Mouse (Mus musculus): Measurements from ENCODE around the gene Angptl3. TPM values are rescaled to one million over a fixed set of nuclear protein-coding genes. Genes with fewer than 3 reads are reported as not detected.
A peak's percentile ranks its signal among the peaks of the same experiment; 100 is the strongest.

The Angptl3 gene
- polyA plus RNA-seq, 1 experiment from 2014 or later, result 0.75 TPM

- DNase-seq (ENCODE audit: low spot score) (no peak), ATAC-seq (no peak)
- Histone ChIP-seq H3K4me3 (ENCODE audit: low read depth, low read length) (no peak overlapping the region), H3K27ac (ENCODE audit: low read length) (no peak overlapping the region), H3K9ac (replicated peaks; ENCODE audit: low read depth) (no peak overlapping the region), H3K4me1 (ENCODE audit: insufficient read depth, low read depth, low read length) (no peaks in the 10 kb centered on the region), H3K4me2 (replicated peaks; ENCODE audit: low read depth, low read length) (no peak overlapping the region), H3K9me3 (ENCODE audit: low read length) (no peaks in the 10 kb centered on the region), H3K36me3 (ENCODE audit: insufficient read depth, low read length) (peaks cover 4% of the 10 kb centered on the region; the same call in 1 of the 2 replicates), H3K27me3 (replicated peaks; ENCODE audit: insufficient read depth, low read length) (no peaks in the 10 kb centered on the region)
- WGBS, result 78% methylated on average over 3 of the region's 3 CpGs
- TF ChIP-seq EP300 (IDR thresholded peaks at IDR 0.05) (no peak), CTCF (IDR thresholded peaks at IDR 0.05) (no peak)
These were observed 47.3 kb downstream of the Angptl3 start for GRCm38 (mm10) chr4:99078005-99078404.

- H3K27me3 ChIP-seq (replicated peaks; ENCODE audit: insufficient read depth, low read length), result no peaks in the 10 kb centered on the region
- H3K9ac ChIP-seq (replicated peaks; ENCODE audit: low read depth), result no peak overlapping the region
- ATAC-seq (no peak), DNase-seq (ENCODE audit: low spot score) (no peak)
- H3K4me2 ChIP-seq (replicated peaks; ENCODE audit: low read depth, low read length), result no peak overlapping the region
- H3K4me1 ChIP-seq (ENCODE audit: insufficient read depth, low read depth, low read length), result no peaks in the 10 kb centered on the region
- TF ChIP-seq CTCF (IDR thresholded peaks at IDR 0.05), result no peak
- TF ChIP-seq EP300 (IDR thresholded peaks at IDR 0.05), result no peak
- no peak overlapping the region for H3K4me3 ChIP-seq (ENCODE audit: low read depth, low read length)
- WGBS, result 88% methylated on average over 1 of the region's 1 CpGs
- no peaks in the 10 kb centered on the region for H3K9me3 ChIP-seq (ENCODE audit: low read length)
- 0 out of 2 replicates have a peak, but pooled peaks cover 4% of the 10 kb centered on the region for H3K36me3 ChIP-seq (ENCODE audit: insufficient read depth, low read length)
- H3K27ac ChIP-seq (ENCODE audit: low read length), result no peak overlapping the region
These were observed 50.4 kb downstream of the Angptl3 start for GRCm38 (mm10) chr4:99081169-99081568.

GRCm38 (mm10) chr4:99083862-99084261 is 53.1 kb downstream of the Angptl3 start:
- Histone ChIP-seq H3K9me3 (ENCODE audit: low read length) (no peaks in the 10 kb centered on the region), H3K4me2 (replicated peaks; ENCODE audit: low read depth, low read length) (no peak overlapping the region), H3K27ac (ENCODE audit: low read length) (no peak overlapping the region), H3K9ac (replicated peaks; ENCODE audit: low read depth) (no peak overlapping the region), H3K27me3 (replicated peaks; ENCODE audit: insufficient read depth, low read length) (no peaks in the 10 kb centered on the region), H3K36me3 (ENCODE audit: insufficient read depth, low read length) (0 out of 2 replicates have a peak, but pooled peaks cover 4% of the 10 kb centered on the region), H3K4me3 (ENCODE audit: low read depth, low read length) (no peak overlapping the region), H3K4me1 (ENCODE audit: insufficient read depth, low read depth, low read length) (no peaks in the 10 kb centered on the region)
- no peak for ATAC-seq
- WGBS, result 86% methylated on average over 3 of the region's 3 CpGs
- TF ChIP-seq EP300 (IDR thresholded peaks at IDR 0.05), result no peak
- TF ChIP-seq CTCF (IDR thresholded peaks at IDR 0.05), result no peak
- no peak for DNase-seq (ENCODE audit: low spot score)

DNA sequence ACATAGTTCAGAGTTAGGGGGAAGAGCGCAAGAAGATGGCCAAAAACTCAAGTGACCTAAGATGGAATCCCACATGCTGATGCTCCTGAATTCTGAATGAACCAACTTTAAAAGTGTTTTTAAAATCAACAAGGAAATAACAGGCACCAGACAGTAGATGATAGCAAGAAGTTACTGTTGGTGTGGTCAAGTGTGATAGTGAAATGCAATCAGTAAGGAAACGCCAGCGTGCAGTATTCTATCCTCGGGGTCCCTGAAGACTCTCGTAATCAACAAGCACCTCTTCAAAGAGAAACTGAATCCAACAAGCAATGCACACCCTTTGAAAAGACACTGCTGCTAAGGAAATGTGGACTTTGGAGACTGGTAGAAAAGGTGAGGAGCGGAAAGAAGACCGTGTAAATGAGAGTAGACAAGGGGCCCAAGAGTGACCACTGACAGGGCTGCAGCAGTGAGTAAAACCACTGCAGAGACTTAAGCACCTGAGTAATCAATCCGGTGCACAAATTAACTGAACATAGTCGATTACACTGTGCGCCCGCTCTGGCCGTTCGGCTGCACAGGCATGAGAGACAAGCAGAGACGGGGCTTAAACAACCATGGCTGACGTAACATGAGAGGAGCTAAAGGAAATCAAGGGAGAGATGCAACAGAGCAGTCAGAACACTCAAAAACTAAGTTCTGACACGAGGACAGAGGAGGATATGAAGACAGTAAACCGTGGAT is 57.2 kb downstream of the Angptl3 start:
- Histone ChIP-seq H3K4me1 (ENCODE audit: insufficient read depth, low read depth, low read length) (peaks cover 3% of the 10 kb centered on the region), H3K9me3 (ENCODE audit: low read length) (no peaks in the 10 kb centered on the region), H3K27me3 (replicated peaks; ENCODE audit: insufficient read depth, low read length) (no peaks in the 10 kb centered on the region), H3K9ac (replicated peaks; ENCODE audit: low read depth) (no peak overlapping the region), H3K36me3 (ENCODE audit: insufficient read depth, low read length) (no peaks in the 10 kb centered on the region), H3K4me3 (ENCODE audit: low read depth, low read length) (no peak overlapping the region), H3K27ac (ENCODE audit: low read length) (no peak overlapping the region), H3K4me2 (replicated peaks; ENCODE audit: low read depth, low read length) (no peak overlapping the region)
- WGBS, result 91% methylated on average over 17 of the region's 17 CpGs
- DNase-seq (ENCODE audit: low spot score) (no peak), ATAC-seq (no peak)
- no peak for TF ChIP-seq CTCF (IDR thresholded peaks at IDR 0.05)
- no peak for TF ChIP-seq EP300 (IDR thresholded peaks at IDR 0.05)

DNA sequence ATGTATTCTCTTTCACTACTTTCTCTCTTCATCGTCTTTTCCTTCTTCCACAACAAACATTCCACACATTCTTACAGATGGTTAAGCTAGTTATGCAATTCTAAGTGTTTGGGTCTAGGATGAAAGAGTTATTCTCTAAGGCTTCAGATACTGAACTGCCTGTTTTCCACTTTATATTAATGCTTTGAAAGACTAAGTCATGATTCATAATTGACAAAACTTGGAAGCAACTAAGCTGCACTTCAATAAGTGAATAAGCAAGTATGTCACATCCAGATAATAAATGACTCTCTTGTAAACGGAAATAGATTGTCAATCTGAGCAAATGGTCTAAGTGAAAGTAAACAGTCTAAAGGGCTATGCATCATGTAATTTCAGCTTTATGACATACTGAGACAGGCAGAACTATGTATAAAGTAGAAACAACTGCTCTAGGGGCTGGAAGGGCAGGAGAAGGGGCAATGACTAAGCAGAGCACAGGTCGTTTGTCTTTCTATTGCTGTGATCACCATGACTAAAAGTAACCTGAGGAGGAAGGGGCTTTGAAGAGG is 60.5 kb downstream of the Angptl3 start:
- Histone ChIP-seq H3K4me1 (ENCODE audit: insufficient read depth, low read depth, low read length) (peaks cover 3% of the 10 kb centered on the region), H3K9ac (replicated peaks; ENCODE audit: low read depth) (no peak overlapping the region), H3K27ac (ENCODE audit: low read length) (no peak overlapping the region), H3K27me3 (replicated peaks; ENCODE audit: insufficient read depth, low read length) (no peaks in the 10 kb centered on the region), H3K4me2 (replicated peaks; ENCODE audit: low read depth, low read length) (no peak overlapping the region), H3K4me3 (ENCODE audit: low read depth, low read length) (no peak overlapping the region), H3K9me3 (ENCODE audit: low read length) (no peaks in the 10 kb centered on the region), H3K36me3 (ENCODE audit: insufficient read depth, low read length) (no peaks in the 10 kb centered on the region)
- DNase-seq (ENCODE audit: low spot score), result peak; percentile 15
- WGBS, result 14% methylated on average over 3 of the region's 3 CpGs
- no peak for ATAC-seq
- no peak for TF ChIP-seq EP300 (IDR thresholded peaks at IDR 0.05)

GRCm38 (mm10) chr4:99091777-99092176 is 61.0 kb downstream of the Angptl3 start:
- ATAC-seq (no peak), DNase-seq (ENCODE audit: low spot score) (no peak)
- Histone ChIP-seq H3K27me3 (replicated peaks; ENCODE audit: insufficient read depth, low read length) (no peaks in the 10 kb centered on the region), H3K9ac (replicated peaks; ENCODE audit: low read depth) (no peak overlapping the region), H3K4me1 (ENCODE audit: insufficient read depth, low read depth, low read length) (peaks cover 3% of the 10 kb centered on the region), H3K36me3 (ENCODE audit: insufficient read depth, low read length) (no peaks in the 10 kb centered on the region), H3K27ac (ENCODE audit: low read length) (no peak overlapping the region), H3K4me3 (ENCODE audit: low read depth, low read length) (no peak overlapping the region), H3K4me2 (replicated peaks; ENCODE audit: low read depth, low read length) (no peak overlapping the region), H3K9me3 (ENCODE audit: low read length) (no peaks in the 10 kb centered on the region)
- 84% methylated on average over 3 of the region's 3 CpGs for WGBS
- no peak for TF ChIP-seq EP300 (IDR thresholded peaks at IDR 0.05)
- TF ChIP-seq CTCF (IDR thresholded peaks at IDR 0.05), result no peak

Other genes starting within 250 kb of the Angptl3 start
- 0.98 and 1.3 TPM in 2 replicates for gene Kank4, start 213.4 kb upstream of the Angptl3 start, polyA plus RNA-seq (2015; fragmentation: Nextera tagmentation; extraction: Ambion mirVana)
- gene I0C0044D17Rik, start 207.1 kb upstream of the Angptl3 start, polyA plus RNA-seq (2015; fragmentation: Nextera tagmentation; extraction: Ambion mirVana), result not detected in 2 replicates
- 37.7 and 39.9 TPM in 2 replicates for gene Usp1, start 107.1 kb upstream of the Angptl3 start, polyA plus RNA-seq (2015; fragmentation: Nextera tagmentation; extraction: Ambion mirVana)
- gene Dock7, start 90.0 kb downstream of the Angptl3 start, polyA plus RNA-seq (2015; fragmentation: Nextera tagmentation; extraction: Ambion mirVana), result 20.1 and 23.0 TPM in 2 replicates
- 8.1 and 8.9 TPM in 2 replicates for gene Atg4c, start 163.0 kb downstream of the Angptl3 start, polyA plus RNA-seq (2015; fragmentation: Nextera tagmentation; extraction: Ambion mirVana)